Mouse (Mus musculus) gastrocnemius, postnatal 36 days (tissue): ENCODE results near the gene Ckb. TPM values are rescaled to one million over a fixed set of nuclear protein-coding genes. Genes with fewer than 3 reads are reported as not detected.
A peak's percentile ranks its signal among the peaks of the same experiment; 100 is the strongest.

Experiments used
- DNase-seq, 2 experiments: peaks; one replicate each; pipeline ENCODE4 v3.0.0; 2022
- intact Hi-C: fragments of 180-260 bp; cut with DNase I; formaldehyde crosslinking; loops from one replicate; pipeline ENCODE4 v1.15.1; 2025
- total RNA-seq, 2 experiments: library from RNA; stranded (reverse); gene quantifications; 2 replicates each; pipeline ENCODE4 v1.2.3; 2021

Ckb gene
- total RNA-seq, 2 experiments from 2014 or later = 7.9 to 8.3 TPM

DNA sequence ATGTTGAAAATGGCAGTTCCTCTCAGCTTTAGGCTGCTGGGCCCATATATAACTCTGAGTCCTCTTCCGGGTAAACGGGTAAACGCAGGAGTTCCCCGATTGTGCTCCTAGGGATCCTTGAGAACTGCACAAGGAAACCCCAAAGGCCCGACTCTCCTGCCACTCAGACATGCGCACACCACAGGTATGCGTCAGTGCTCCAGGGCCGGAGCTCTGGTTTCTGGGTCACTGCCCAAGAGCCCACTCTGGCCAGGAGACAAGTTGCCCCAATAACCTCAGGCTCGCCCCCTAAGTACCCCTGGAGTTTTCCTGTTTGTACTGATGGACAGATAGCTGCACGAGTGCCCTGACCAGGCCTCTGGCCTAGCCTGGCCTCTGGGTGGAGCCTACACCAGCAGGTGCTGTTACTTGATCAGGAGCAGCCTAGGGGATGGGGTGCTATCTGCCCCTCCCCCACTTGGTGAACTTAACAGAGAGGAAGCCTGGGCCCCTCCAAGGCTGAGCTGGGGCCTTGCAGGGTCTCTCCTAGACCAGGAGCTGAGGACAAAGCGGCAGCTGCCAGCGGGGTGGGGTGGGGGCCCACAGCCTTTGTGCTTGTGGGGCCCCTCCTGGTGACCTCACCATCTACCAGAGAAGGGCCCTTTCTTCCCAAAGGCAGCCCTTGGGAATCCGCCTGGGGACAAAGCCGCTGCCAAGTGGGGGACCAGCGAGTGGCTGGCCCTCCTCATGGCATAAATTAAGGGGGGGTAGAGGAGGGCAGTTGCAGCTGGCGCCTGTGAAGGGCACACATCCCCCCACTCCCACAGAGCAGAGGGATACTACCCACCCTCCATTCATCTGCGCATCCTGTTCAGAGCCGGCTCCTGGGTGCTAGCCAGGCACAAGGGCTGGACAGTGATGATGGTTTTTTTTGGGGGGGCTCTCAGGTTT lies 21.5 kb upstream of the Ckb start:
- peak in 1 of 2 experiments; percentile 13 for DNase-seq
- intact Hi-C loops = loop anchor here (2.0 kb wide), 1 partner anchor 25 kb away; no protein-coding TSS in a partner anchor

DNA sequence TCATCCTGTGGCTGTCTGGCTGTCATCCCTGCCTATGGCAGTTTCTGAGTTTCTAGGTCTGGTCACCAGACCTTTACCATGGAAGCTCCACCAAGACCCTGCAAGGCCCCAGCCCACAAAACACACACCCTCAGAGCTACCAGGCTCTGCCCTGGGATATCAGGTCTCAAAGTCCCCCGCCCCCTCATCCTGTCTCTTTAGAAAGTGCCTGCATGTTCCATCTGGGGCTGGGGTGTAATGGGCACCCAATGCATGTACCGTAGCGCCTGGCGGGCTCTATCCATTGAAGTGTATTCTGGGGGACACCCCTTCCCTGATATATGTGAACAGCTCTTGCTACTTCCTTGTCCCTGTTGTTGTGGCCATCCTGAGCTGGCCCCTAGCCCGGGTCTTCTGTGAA lies 20.8 kb upstream of the Ckb start:
- intact Hi-C loops = no loop called here

DNA sequence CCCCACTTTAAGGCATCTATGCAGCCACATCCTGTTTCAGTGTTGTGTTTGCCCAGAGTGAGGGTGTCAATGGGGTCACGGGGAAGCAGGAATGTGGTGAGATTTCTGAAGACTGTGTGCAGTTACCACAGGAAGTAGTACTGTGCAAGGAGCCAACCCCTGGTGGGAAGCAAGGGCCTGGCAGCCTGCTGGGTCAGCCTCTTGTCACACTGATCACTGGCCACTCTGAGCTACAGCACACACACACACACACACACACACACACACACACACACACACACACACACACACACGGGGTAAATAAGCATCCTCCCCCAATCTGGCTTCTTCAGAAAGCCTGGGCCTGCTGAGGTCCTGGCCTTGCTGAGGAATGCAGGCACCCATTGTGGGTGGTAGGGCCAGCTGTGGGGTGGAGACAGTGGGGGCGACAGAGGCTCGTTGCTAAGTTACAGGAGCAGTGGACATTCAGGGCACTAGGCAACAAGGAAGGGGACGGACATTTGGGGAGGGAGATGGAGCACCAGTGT lies 19.3 kb upstream of the Ckb start:
- no peak for DNase-seq
- intact Hi-C loops = no loop called here

More for the DNA sequence above, 20.8 kb upstream of the Ckb start:
- DNase-seq = no peak

DNA sequence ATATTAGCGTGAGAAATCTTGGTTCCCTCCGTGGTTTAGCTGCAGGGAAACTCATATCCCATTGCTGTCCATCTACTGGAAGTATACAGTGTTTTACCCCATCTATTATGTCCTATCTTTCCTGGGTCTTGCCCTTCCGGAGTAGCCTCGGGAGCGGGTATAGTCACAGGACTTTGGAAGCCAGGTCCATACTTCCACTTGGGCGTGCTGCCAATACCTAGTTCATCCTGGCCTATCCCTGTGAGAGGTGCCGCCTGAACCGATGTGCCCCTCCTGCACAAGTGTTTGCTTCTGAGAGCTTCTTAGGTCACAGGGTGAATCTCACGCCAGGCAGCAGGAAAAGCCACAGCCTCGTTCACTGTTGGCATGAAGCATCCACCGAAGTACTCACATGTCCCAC lies 17.3 kb upstream of the Ckb start:
- intact Hi-C loops = no loop called here
- no peak for DNase-seq

DNA sequence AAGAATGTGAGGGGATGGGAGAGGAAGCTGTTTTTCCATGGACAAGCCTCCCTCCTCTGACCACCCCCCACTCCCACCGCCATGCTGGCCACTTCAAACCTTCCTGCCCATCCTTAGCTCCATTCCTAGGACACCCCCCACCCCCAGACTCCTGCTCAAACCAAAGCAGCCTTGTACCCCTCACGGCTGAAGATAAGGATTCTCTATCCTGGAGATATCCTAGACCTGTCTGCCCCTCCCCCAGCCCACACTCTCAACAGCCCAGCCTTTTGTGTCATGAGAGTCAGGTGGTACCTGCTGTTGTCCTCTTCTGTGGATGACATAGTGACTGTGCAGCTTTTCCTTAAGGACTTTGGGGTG lies 15.9 kb upstream of the Ckb start:
- DNase-seq = no peak
- intact Hi-C loops = no loop called here

DNA sequence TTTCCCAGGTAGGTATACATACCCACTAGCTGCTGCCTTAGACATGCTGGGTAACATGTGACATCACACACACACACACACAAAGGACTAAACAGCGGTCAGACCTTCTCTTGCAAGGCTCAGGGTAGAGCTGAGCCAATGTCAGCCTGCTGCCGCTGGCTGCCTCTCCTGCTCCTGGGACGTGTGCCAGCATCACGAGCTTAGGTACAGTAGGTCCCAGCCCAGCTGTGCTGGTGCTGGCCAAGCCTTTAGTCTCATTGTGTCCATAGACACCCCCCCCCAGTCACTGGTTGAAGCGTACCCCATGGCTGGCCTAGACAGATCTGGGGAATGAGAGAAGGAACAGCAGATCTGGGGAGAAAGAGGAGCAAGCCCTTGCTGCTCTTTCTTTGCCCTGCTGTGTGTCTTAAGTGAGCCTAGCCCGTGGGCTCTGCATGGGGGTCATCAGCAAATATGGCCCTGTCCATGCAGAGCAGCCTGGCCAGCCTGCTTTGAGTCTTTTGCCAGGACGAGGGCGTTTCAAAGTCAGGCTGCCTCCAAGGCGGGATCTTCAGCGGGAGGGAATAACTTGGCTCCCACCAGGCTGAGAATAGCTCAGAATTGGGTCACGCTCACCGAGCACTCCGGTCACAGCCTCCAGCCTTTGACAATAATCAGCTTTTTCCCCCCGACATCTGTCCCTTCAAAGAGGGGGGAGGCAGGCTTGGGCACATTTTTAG lies 15.4 kb upstream of the Ckb start:
- DNase-seq = peak; percentile 72 to 75
- intact Hi-C loops = no loop called here

DNA sequence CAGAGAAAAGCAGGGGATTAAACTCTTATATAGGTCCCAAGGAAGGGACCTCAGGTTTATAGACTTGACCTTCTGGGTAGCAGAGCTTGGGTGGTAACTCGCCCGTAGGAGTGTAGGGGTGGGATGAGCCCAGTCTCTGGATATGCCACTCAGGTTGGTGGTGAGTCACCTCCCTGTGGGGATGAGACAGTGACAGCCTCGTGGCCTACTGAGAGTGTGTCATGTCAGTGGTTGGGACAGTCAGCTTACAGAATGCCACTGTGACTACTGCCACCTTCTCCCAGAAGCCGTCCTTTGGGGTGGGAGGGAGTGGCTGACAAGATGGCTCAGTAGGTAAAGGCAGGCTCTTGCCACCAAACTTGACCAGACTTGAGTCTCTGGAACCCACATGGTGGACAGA lies 14.3 kb upstream of the Ckb start:
- DNase-seq = no peak
- intact Hi-C loops = no loop called here

DNA sequence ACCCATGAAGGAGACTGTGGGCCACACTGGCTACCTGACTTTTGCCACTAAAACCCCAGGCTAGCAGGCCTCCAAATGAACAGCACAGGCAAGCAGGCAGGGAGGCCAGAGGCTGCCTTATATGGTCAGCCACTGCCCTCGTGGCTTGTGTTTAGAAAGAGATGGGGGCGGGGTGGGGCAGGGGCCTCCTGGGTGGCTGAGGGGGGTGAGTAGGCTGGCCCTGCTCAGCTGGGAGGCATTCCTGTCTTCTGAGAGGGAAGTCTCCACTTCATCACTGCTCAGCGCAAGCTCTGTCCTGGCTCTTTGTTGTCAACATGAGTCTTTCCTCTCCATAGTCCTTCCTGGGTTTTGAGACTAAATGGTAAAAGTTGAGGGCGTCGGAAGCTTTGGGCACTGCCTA lies 10.7 kb upstream of the Ckb start:
- intact Hi-C loops = no loop called here
- no peak for DNase-seq

DNA sequence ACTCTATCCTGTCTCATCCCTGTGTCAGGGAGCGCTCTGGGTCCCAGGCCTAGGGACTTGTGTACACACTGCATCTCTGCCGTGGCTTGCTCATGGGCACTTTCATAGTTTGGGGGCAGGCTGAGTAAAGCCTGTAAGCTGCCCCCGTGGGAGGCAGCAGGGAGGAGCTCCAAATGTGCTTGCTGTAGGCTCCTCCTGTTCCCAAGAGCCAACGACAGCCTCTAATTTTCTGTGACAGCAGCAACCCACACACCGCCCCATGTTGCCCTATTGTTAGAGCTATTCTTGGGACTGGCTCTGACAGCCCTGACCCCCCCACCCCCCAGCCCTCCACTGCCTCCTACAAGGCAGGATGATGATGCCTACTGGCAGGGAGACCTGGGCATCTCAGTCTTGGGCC lies 9.9 kb upstream of the Ckb start:
- intact Hi-C loops = no loop called here
- no peak for DNase-seq

DNA sequence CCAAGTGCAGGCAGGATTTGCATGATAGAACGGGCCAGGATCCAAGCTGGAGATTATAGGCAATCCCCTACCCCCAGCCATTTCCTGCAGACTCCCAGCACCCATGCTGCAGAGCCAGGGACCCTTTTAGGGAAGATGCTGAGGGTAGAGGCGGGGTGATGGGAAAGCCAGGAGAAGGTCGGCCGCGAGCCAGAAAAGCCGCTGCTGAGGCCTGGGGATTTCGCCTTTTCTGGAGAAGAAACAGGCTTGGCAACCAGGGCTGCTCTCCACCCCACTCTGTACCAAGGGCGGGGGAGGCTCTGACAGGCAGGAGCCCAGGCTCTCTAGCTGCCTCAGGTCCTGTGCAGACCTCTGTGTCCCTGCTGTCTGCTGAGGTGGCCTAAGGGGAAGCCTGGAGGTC lies 9.2 kb upstream of the Ckb start:
- no peak for DNase-seq
- intact Hi-C loops = no loop called here

DNA sequence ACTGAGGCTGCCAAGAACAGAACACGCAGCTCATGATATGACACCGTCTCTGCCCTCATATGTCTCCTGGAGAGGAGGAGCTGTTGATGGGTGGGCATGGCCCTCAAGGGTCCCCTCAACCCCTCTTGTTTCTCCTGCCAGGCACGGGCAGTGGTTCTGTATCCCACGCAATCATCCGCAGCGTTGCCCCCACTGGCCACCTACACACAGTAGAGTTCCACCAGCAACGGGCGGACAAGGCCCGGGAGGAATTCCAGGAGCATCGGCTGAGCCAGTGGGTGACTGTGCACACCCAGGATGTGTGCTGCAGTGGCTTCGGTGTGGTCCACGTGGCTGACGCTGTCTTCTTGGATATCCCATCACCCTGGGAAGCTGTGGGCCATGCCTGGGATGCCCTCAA lies 8.5 kb upstream of the Ckb start:
- no peak for DNase-seq
- intact Hi-C loops = no loop called here

DNA sequence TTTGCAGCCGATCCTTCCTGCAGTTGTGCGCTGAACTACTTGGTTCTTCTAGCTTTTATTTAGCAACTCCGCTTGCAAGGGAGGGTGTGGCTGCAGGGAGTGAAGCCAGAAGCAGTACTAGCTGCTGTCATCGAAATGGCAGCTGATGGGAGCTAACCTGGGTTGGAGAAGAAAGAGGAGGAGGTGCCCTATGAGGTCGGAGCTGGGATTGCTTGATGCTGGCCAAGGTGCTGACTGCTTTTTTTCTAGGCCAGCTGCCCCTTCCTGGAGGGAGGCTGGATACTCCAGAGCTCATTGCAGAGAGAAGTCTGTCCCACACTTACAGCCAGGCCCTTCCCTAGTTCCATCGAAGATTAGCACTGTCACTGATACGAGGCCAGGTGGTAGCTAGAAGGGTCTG lies 6.9 kb upstream of the Ckb start:
- intact Hi-C loops = loop anchor here (5.0 kb wide), 1 partner anchor 283 kb away; no protein-coding TSS in a partner anchor
- no peak for DNase-seq

DNA sequence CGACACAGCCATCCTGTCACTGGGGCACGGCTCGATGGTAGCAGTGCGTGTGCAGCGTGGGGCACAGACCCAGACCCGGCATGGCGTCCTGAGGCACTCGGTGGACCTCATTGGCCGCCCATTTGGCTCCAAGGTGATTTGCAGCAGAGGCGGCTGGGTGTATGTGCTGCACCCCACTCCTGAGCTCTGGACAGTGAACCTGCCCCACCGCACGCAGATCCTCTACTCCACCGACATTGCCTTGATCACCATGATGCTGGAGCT lies 6.5 kb upstream of the Ckb start:
- no peak for DNase-seq
- intact Hi-C loops = loop anchor here (5.0 kb wide), 1 partner anchor 284 kb away; no protein-coding TSS in a partner anchor

DNA sequence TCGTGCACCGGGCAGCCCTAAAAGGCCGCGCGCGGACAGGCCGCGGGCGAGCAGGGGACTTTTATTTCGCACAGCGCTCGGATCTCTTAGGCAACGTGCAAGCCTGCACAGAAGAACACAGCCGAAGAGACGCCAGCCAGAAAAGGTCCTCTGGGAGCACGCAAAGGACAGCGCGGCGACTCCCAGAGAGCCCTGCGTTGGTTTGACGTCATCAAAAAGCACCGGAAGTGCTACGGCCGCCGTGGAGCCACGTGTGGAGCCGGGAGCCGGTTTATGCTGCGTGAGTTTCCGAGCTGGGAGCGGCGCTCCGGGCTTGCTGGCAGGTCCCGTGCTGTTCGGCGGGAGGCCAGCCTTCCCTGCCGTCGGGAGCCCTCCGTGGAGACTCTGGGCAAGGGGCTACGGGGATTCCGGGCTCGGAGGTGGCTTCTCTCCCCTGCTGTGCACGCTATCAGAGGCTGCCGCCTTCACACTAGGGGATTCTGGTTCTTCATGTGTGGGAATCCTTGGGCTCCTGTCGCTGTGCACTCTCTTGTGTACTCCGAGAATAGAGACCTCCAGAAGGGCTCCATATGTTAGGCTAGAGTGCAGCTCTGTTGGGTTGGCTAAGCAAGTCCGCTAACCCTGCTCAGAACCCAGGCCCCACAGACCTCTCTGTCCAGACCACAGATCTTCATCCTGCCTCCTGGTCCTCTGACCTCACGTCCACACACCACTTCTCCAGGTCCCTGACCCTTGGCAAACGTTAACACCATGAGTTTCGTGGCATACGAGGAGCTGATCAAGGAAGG lies 5.9 kb upstream of the Ckb start, which contains the start of gene Trmt61a:
Gene Trmt61a, plus strand, starts transcription at position 224 of the 788 bp plus-strand sequence.
- intact Hi-C loops = loop anchor here (5.0 kb wide), 1 partner anchor 284 kb away; no protein-coding TSS in a partner anchor
- DNase-seq = peak; percentile 84 to 89

DNA sequence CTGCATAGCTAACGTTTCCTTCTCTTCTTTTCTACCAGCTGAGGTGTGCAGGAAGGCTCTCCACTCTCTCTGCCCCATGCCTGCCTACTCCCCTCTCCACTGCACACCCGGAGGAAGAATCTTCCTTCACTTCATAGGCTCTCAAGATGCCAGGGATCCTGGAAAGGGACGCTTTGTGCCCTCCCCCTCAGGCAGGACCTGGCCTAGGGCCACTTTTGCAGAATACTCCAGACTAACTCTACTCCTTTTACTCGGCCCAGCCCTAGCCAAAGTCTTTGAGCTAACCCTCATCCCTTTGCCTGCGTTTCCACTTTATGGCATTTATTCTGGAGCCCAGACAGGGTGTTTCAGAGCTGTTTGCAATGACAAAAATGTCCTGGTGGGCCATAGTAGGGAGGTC lies 5.3 kb upstream of the Ckb start:
- DNase-seq = no peak
- intact Hi-C loops = loop anchor here (5.0 kb wide), 1 partner anchor 285 kb away; no protein-coding TSS in a partner anchor

DNA sequence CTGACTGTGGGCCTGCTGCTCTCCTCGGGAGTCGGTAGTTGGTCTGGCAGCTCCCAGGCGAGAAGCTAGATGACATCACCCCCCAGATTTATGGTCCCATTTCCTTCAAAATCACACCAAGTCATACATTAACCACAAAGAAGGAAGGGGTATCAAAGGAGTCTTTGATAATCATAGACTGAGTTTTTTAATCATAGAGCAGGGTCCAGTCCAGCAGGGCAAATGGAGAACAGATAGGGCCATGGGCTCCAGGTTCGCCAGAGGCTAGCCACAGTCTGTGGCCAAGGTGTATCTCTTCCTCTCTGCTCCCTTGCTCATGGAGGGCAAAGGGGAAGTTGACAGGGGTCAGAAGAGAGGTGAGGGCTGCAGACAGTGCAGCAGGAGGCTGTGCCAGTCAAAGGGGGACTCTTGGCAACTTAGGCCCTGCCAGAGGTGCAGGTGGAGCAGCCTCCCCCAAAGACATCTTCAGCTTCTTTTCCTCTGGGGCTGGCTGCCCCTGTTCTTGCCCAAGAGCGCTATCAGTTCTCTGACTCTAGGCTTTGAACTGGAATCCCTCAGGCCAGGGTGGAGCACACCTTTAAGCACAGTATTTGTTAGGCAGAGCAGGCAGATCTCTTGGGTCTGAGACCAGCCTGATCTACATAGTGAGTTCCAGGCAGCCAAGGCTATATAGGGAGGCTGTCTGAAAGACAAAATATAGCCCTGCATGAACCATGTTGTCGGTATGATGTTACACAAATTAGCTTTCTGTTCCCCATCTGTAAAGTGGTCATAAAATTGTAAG lies 3.9 kb upstream of the Ckb start:
- intact Hi-C loops = loop anchor here (5.0 kb wide), 1 partner anchor 286 kb away; no protein-coding TSS in a partner anchor
- no peak for DNase-seq

DNA sequence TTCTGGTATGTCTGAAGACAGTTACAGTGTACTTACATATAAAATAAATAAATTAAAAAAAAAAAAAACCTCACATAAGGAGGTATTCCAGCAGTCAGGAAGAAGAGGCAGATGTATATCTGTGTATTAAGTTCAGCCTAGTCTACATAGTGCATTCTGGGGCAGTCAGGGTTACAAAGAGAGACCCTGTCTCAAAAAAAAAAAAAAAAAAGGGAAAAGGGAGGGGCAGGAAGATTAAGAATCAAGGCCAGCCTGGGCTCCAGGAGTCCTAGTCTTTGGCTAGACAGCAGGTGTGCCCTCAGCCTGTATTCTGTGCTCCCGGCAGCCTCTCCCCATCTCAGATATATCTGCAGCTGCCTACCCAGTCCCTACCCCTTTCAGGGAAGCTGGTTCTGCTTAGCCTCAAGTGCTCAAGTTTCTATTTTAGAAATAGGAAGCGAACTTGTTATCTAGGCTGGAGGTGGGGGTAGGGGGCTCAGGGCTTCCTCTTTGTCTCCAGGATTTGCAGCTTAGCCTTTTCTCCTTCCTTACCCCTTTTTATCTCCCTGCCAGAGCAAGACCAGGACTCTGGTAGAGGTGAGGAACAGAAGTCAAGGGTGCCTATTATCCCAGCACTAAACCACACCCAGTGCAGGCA lies 2.8 kb upstream of the Ckb start:
- intact Hi-C loops = loop anchor here (5.0 kb wide), 1 partner anchor 287 kb away; no protein-coding TSS in a partner anchor
- no peak for DNase-seq

DNA sequence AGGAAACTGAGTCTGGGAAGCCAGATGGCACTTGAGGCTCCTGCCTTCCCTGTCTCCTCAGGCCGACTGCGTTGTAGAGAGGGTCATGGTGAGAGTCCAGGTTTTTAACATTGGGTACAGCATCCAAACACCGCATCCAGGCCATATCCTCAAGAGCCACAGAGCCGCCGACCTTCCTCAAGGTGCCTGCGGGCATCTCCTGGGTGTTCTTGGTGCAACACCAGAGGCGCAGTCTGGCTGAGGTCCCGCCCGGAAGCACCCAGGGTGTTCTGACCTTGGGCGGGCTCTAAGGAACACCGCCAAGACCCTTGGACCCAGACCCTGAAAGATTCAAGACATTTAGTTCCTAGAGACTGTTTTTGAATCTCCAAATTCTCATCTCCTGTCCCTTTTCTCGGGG lies 443 bp upstream of the Ckb start:
- intact Hi-C loops = no loop called here
- no peak for DNase-seq

DNA sequence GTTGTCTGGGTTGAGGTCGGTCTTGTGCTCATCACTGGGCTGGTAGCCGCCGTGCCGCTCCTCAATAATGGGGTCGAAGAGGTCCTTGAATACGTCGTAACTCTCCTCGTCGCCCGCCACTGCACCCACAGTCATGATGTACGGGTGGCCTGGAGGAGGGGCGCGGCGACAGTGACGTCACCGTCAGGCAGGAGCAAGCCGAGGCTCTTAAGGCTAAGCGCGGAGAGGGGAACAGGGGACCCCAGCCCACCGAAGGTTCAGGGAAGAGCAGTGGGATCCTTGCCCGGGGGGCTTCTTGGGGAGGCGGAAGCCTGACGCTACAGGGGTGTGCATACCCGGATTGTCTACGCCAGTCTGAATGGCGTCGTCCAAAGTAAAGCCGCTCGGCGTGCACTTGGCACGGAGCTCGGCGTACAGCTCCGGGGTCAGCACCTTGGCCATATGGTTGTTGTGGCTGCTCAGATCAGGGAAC lies 671 bp downstream of the Ckb start:
- DNase-seq = no peak
- intact Hi-C loops = no loop called here
